Mouse (Mus musculus) macrophage (primary cell): ENCODE data around the gene Klf6. TPM values are rescaled to one million over a fixed set of nuclear protein-coding genes. Genes with fewer than 3 reads are reported as not detected.

Experiments
- H3K27ac ChIP-seq: fragments of 350-480 bp; formaldehyde crosslinking; 2 replicates; pipeline ENCODE4 v1.9.0; 2021
- H3K36me3 ChIP-seq: fragments of 350-480 bp; formaldehyde crosslinking; 2 replicates; pipeline ENCODE4 v1.9.0; 2021; ENCODE audit errors: inconsistent target
- H3K4me3 ChIP-seq: fragments of 350-480 bp; formaldehyde crosslinking; 2 replicates; pipeline ENCODE4 v1.9.0; 2021; ENCODE audit errors: inconsistent target
- H3K79me2 ChIP-seq: fragments of 350-480 bp; formaldehyde crosslinking; 2 replicates; pipeline ENCODE4 v1.9.0; 2021; ENCODE audit errors: inconsistent target
- WGBS: methylation state at CpG from one replicate; pipeline ENCODE4 v1.1.7; 2026; ENCODE audit warnings: inconsistent platforms; ENCODE audit not compliant: missing documents; 5-methylcytosine and 5-hydroxymethylcytosine counted together
- polyA plus RNA-seq: library from polyadenylated mRNA; stranded (reverse); fragments of 250-400 nt; gene quantifications from 3 replicates; pipeline ENCODE4 v1.2.4, GENCODE M21; 2018; ENCODE audit warnings: inconsistent platforms

Klf6 gene
- polyA plus RNA-seq, 1 experiment from 2014 or later = 182 TPM

DNA sequence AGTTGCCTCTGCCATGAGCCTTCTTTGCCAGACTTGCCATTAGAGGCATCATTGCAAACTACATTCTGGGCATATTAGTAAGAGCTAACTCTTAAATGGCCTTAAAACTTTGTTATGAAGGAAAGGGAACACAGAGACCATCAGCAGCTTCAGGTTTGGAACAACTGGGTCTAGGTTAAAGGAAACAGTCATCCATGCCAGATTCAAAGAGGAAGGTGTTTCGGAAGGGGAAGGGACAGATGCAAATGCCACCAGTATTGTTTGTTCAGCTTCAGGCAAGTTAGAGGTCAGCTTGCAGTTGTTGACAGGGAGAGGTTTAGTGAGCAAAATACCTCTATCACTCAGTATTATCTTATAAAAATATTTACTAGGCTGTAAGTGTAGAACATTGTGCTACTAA lies 37.7 kb downstream of the Klf6 start:
- WGBS = 79% methylated on average over 1 of the region's 1 CpGs

DNA sequence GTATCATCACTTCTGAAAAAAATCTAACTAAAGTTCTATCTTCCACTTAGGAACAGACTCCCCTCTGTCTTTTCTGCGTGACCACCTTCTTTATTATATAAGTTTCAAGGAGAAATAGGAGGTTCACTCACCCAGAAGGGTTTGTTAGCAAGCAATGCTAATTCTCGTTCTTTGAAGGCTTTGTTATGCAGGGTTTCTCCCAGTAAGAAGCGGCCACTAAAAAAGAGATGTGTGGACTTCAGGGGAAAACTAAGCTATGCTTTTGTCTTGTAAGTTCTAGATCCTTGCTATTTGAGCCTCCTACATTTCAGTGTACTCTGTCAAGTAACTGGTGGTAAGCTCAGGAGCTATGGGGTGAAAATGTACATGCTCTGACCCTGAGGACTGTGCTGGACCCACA lies 38.4 kb downstream of the Klf6 start:
- no peak overlapping the region for H3K27ac ChIP-seq
- H3K79me2 ChIP-seq = no peaks in the 10 kb centered on the region
- no peaks in the 10 kb centered on the region for H3K36me3 ChIP-seq
- no peak overlapping the region for H3K4me3 ChIP-seq
- 100% methylated on average over 3 of the region's 3 CpGs for WGBS

More for the DNA sequence above, 37.7 kb downstream of the Klf6 start:
- H3K79me2 ChIP-seq = no peaks in the 10 kb centered on the region
- no peak overlapping the region for H3K27ac ChIP-seq
- H3K4me3 ChIP-seq = no peak overlapping the region
- no peaks in the 10 kb centered on the region for H3K36me3 ChIP-seq

- Histone ChIP-seq H3K4me3 (no peak overlapping the region), H3K36me3 (no peaks in the 10 kb centered on the region), H3K79me2 (no peaks in the 10 kb centered on the region), H3K27ac (no peak overlapping the region)
- WGBS = 53% methylated on average over 3 of the region's 3 CpGs
Observed at GRCm38 (mm10) chr13:5913201-5913600, 51.9 kb downstream of the Klf6 start.

GRCm38 (mm10) chr13:5917360-5917759 lies 56.1 kb downstream of the Klf6 start:
- H3K36me3 ChIP-seq = no peaks in the 10 kb centered on the region
- H3K79me2 ChIP-seq = no peaks in the 10 kb centered on the region
- H3K4me3 ChIP-seq = no peak overlapping the region
- no peak overlapping the region for H3K27ac ChIP-seq

DNA sequence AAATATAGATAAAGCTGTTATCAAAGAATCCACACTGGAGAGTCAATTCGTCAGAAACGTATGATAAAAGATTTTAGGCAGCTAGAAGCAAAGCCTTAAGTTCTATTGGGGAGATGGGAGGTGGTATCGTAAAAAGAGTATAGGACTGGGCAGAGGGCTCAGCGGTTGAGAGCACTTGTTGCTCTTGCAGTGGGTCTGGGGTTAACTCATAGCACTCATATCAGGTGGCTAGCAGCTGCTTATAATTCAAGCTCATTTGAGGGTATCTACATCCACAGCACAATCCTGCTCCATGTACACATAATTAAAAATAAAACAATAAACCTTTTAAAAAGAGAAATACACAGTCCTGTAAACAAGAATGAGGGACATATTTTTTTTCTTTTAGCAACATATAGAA lies 58.7 kb downstream of the Klf6 start:
- Histone ChIP-seq H3K4me3 (no peak overlapping the region), H3K79me2 (no peaks in the 10 kb centered on the region), H3K36me3 (no peaks in the 10 kb centered on the region), H3K27ac (no peak overlapping the region)
- 97% methylated on average over 4 of the region's 4 CpGs for WGBS
